Mouse (Mus musculus) embryo, embryonic 10.5 days (tissue): ENCODE results near the gene Dyrk1a.
A peak's percentile ranks its signal among the peaks of the same experiment; 100 is the strongest.

Experiments used
- DNase-seq: peaks from one replicate; pipeline ENCODE4 v3.0.0-alpha.2; 2015; ENCODE audit warnings: low spot score

Gene Dyrk1a

GRCm38 (mm10) chr16:94718919-94719318 is 149.1 kb downstream of the Dyrk1a start:
- no peak for DNase-seq

DNA sequence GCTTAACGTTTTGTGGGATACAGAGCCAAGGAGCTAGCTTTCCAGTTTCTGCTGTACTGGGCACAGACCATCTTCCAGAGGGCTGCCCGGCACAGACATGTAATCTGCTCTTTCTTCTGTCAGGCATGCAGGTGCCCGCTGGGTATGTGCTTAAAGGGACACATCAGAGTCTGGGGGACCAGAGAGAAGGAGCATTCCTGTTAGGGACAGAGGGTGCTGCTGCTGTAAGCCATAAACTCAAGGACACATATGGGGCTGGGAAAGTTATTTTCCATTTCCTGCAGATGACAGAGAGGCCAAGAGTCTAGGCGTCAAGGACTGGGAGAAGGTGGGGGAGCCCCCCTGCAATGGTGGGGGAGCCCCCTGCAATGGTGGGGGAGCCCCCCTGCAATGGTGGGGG is 149.7 kb downstream of the Dyrk1a start:
- DNase-seq: no peak

- no peak for DNase-seq
Observed at GRCm38 (mm10) chr16:94720476-94721153, 150.8 kb downstream of the Dyrk1a start.

GRCm38 (mm10) chr16:94721549-94722006 is 151.8 kb downstream of the Dyrk1a start:
- no peak for DNase-seq

- no peak for DNase-seq
Observed at GRCm38 (mm10) chr16:94722936-94723335, 153.1 kb downstream of the Dyrk1a start.

DNA sequence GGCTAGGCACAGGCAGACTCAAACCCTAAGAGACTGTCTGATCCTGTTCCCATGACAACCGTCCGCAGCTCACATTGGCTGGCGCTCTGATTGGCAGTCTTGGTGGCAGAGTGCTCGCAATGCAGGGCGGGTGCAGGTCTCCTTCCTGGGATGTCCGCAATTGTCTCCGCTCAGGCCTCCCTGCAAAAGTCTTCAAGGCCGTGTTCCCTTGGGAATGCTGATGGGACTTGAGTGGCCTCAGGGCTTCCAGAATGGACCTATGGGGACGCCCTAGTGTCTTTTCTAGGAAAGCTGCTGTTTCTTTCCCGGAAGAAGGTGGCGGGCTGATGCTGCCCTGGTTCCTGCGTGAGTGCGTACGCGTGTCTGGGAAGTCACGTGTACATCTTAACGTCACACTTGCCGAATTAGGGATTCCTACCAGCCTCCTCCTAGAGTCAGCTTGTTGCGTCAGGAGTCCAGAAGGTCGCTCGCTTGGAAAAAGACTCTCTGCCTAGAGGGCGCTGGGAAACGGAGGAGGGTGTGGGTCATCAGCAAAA is 154.3 kb downstream of the Dyrk1a start:
- peak; percentile 95 for DNase-seq

GRCm38 (mm10) chr16:94724747-94725211 is 155.0 kb downstream of the Dyrk1a start:
- DNase-seq: peak; percentile 48

- no peak for DNase-seq
Observed at GRCm38 (mm10) chr16:94729236-94729635, 159.4 kb downstream of the Dyrk1a start.

- no peak for DNase-seq
Observed at GRCm38 (mm10) chr16:94731027-94731426, 161.2 kb downstream of the Dyrk1a start.

DNA sequence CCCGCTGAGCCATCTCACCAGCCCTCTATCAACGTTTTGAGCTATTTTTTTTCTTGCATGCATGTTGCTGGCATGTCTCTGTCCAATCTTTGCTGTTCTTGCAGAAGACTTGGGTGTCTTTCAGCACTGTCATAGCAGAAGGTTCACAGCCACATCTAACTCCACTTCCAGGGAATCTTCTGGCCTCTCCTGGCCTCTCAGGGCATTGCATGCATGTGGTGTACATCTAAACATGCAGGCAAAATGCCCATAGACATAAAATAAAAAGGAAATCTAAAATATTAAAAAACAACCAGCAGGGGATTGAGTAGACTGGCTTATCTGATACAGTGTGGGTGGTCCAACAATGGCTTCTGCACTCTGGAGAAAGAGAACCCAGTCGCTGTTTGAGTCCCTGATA is 165.7 kb downstream of the Dyrk1a start:
- no peak for DNase-seq

DNA sequence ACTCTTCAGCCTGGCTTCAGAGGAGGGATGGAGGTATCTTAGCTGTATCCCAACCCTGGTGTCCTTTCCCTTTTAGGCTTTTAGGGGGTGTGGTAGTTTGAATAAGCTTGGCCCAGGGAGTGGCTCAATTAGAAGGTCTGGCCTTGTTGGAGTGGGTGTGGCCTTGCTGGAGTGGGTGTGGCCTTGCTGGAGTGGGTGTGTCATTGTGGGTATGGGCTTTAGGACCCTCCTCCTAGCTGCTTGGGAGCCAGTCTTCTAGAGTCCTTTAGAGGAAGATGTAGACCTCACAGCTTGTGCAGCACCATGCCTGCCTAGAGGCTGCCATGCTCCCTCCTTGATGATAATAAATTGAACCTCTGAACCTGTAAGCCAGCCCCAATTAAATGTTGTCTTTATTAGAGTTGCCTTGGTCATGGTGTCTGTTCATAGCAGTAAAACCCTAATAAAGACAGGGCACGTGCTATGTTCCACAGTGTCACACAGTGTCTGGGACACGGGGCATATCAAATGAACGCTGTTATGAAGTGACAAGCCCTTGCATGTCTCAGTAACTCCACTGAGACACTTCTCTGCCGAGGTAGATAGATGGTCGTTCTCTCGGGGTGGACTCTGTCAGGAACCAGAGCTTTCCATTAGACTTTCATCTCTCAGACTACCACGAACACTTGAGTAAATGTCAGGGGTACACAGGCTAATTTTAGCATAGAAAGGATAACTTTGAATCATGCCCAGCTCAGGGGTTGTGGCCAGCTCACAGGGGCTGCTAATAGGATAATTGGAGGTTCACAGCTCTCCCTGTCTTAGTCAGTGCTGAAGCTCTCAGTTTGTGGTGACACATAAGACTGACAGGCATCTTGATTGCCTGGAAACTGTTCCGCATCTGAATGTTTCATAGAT is 166.9 kb downstream of the Dyrk1a start:
- DNase-seq: no peak

GRCm38 (mm10) chr16:94737359-94737687 is 167.5 kb downstream of the Dyrk1a start:
- DNase-seq: no peak

DNA sequence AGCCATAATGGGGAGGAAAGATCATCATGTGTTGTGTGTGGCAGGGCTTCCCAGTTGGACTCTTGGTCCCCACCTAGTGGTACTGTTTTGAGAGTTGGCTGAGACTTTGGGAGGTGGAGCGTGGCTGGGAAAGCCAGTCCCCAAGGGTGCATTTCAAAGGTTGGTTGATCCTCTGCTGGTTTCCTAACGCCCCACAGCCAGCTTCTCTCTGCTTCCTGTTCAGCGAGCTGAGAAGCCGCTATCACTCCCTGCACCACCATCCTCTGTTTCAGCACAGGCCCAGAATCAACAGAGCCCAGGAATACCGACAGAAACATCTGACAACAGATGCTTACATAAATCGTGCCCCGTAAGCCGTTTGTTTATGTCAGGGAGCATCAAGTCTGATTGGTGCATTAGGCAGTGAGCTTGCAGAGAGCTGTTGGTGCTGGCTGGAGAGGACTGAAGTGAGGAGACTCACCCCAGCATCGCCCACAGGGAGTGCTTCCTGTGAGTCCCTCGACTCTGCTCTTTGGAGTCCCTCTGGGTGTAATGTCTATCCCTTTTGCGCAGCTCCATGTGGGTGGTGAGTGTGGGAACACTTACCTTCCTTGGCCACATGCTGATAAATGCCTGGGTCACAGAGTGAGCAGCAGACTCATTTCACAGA is 174.2 kb downstream of the Dyrk1a start:
- peak; percentile 81 for DNase-seq

- DNase-seq: no peak
Observed at GRCm38 (mm10) chr16:94745016-94745415, 175.2 kb downstream of the Dyrk1a start.
